In genomic region chr4:55699917-55700316, GRCm38 (mm10) we compare ENCODE assay signal across 31 mouse cellular contexts.
DNase-seq lines count a peak whose midpoint lies in the region; ATAC-seq and TF ChIP-seq lines count a peak whose summit lies in the region.
"Had no signal": no experiment of that assay in that cellular context is flagged by ENCODE, and none has a peak within 500 bp of the region (broad histone marks: within the 10 kb centered on the region; RNA-seq: fewer than 3 reads in every experiment).

No protein-coding gene starts in this region.

- H3K9ac ChIP-seq in intestine, embryonic 14.5 days (ENCODE audit: low read length), result no peak overlapping the region
- no peak overlapping the region for H3K9ac ChIP-seq in intestine, embryonic 15.5 days
- H3K9ac ChIP-seq: embryonic facial prominence, embryonic 13.5 days; forebrain, embryonic 12.5 days; forebrain, embryonic 15.5 days; heart, embryonic 13.5 days; hindbrain, embryonic 12.5 days; hindbrain, embryonic 15.5 days had no signal

- no peak overlapping the region for H3K4me3 ChIP-seq in gastrocnemius, adult 2 months
- H3K4me3 ChIP-seq in intestine, embryonic 14.5 days (ENCODE audit: low read depth, low read length), result no peak overlapping the region
- no peak overlapping the region for H3K4me3 ChIP-seq in intestine, embryonic 15.5 days (replicated peaks)
- H3K4me3 ChIP-seq: embryonic facial prominence, embryonic 10.5 days; embryonic facial prominence, embryonic 13.5 days; erythroblast, embryonic 14.5 days; forebrain, embryonic 12.5 days; forebrain, embryonic 15.5 days; heart, embryonic 13.5 days; hindbrain, embryonic 12.5 days; hindbrain, embryonic 15.5 days had no signal

- no peaks in the 10 kb centered on the region for H3K27me3 ChIP-seq in intestine, embryonic 14.5 days (replicated peaks; ENCODE audit: control insufficient read depth, insufficient read depth, low read length)
- no peaks in the 10 kb centered on the region for H3K27me3 ChIP-seq in intestine, embryonic 15.5 days (replicated peaks)
- H3K27me3 ChIP-seq: CH12.LX; embryonic facial prominence, embryonic 13.5 days; forebrain, embryonic 12.5 days; forebrain, embryonic 15.5 days; hindbrain, embryonic 12.5 days; hindbrain, embryonic 15.5 days had no signal

- no peak for TF ChIP-seq CTCF in gastrocnemius, adult 2 months (IDR thresholded peaks at IDR 0.05)

- no peak for DNase-seq in gastrocnemius, adult 2 months
- no peak for DNase-seq in gastrocnemius, postnatal 10 days
- peak; percentile 18 for DNase-seq in heart, adult 8-10 months (ENCODE audit: low spot score)
- DNase-seq in heart, adult 9 months (ENCODE audit: low spot score in 2 of 2), result no peak
- DNase-seq in intestine, embryonic 14.5 days (ENCODE audit: low spot score), result no peak
- peak; percentile 8 for DNase-seq in ZHBTc4 (ENCODE audit: low read depth, low spot score)
- DNase-seq: adrenal gland, adult 8-10 months; adrenal gland, postnatal 25 days; B cell, adult 2 months; cerebellum, adult 11-12 months; cerebellum, adult 8-10 months; cerebellum, postnatal 10 days; cerebellum, postnatal 36 days; embryo, embryonic 11 days; gastrocnemius, postnatal 36 days; heart, postnatal 10 days; kidney, adult 18-20 months; kidney, adult 9 months had no signal

- WGBS in intestine, embryonic 14.5 days, result 41% methylated on average over 8 of the region's 8 CpGs
- WGBS in intestine, embryonic 15.5 days, result 30% methylated on average over 8 of the region's 8 CpGs

- H3K4me1 ChIP-seq in intestine, embryonic 14.5 days (replicated peaks; ENCODE audit: control insufficient read depth, insufficient read depth, low read length), result peaks cover 12% of the 10 kb centered on the region
- H3K4me1 ChIP-seq in intestine, embryonic 15.5 days (replicated peaks), result 0 out of 2 replicates have a peak, but pooled peaks cover 2% of the 10 kb centered on the region
- H3K4me1 ChIP-seq: forebrain, embryonic 15.5 days had no signal

- H3K9me3 ChIP-seq in intestine, embryonic 14.5 days (ENCODE audit: control insufficient read depth, low read length), result no peaks in the 10 kb centered on the region
- no peaks in the 10 kb centered on the region for H3K9me3 ChIP-seq in intestine, embryonic 15.5 days
- H3K9me3 ChIP-seq: embryonic facial prominence, embryonic 10.5 days; embryonic facial prominence, embryonic 13.5 days; forebrain, embryonic 12.5 days; forebrain, embryonic 15.5 days; heart, embryonic 13.5 days; hindbrain, embryonic 12.5 days; hindbrain, embryonic 15.5 days had no signal

- no peak overlapping the region for H3K4me2 ChIP-seq in intestine, embryonic 14.5 days (ENCODE audit: low read length)
- no peak overlapping the region for H3K4me2 ChIP-seq in intestine, embryonic 15.5 days (replicated peaks)
- H3K4me2 ChIP-seq: embryonic facial prominence, embryonic 13.5 days; forebrain, embryonic 12.5 days; forebrain, embryonic 15.5 days; heart, embryonic 13.5 days; hindbrain, embryonic 12.5 days; hindbrain, embryonic 15.5 days had no signal

- peak overlapping the region; percentile 66 for H3K27ac ChIP-seq in gastrocnemius, adult 2 months
- no peak overlapping the region for H3K27ac ChIP-seq in intestine, embryonic 14.5 days (ENCODE audit: low read depth)
- H3K27ac ChIP-seq in intestine, embryonic 15.5 days, result no peak overlapping the region
- H3K27ac ChIP-seq: embryonic facial prominence, embryonic 10.5 days; embryonic facial prominence, embryonic 13.5 days; forebrain, embryonic 12.5 days; forebrain, embryonic 15.5 days; heart, embryonic 13.5 days; hindbrain, embryonic 12.5 days; hindbrain, embryonic 15.5 days had no signal

- H3K36me3 ChIP-seq in intestine, embryonic 14.5 days (ENCODE audit: control insufficient read depth, insufficient read depth, low read length), result no peaks in the 10 kb centered on the region
- no peaks in the 10 kb centered on the region for H3K36me3 ChIP-seq in intestine, embryonic 15.5 days
- H3K36me3 ChIP-seq: embryonic facial prominence, embryonic 10.5 days; embryonic facial prominence, embryonic 13.5 days; forebrain, embryonic 12.5 days; forebrain, embryonic 15.5 days; G1E; heart, embryonic 13.5 days; hindbrain, embryonic 12.5 days; hindbrain, embryonic 15.5 days had no signal

- ATAC-seq in intestine, embryonic 14.5 days (replicated peaks; ENCODE audit: low FRiP score, low TSS enrichment, low read depth), result 0 out of 2 replicates have a peak, but pooled peaks have one; percentile 47
- ATAC-seq in intestine, embryonic 15.5 days, result no peak
- ATAC-seq: activated CD4-positive, CD25-positive, alpha-beta regulatory T cell, adult 4 months; forebrain, embryonic 15.5 days; intestine, embryonic 16.5 days had no signal

- intact Hi-C loops in gastrocnemius, adult 2 months (cut with DNase I), result no loop called here

Comparison
In these comparisons a context has a peak if more than half of its experiments do, and no peak if none do; other contexts are left out.
1. DNase-seq: peak in heart, adult 8-10 months (single experiment) and ZHBTc4 (single experiment); none in gastrocnemius, adult 2 months (single experiment), gastrocnemius, postnatal 10 days (single experiment), heart, adult 9 months (0 of 2) and intestine, embryonic 14.5 days (single experiment).